Mouse (Mus musculus) MEL (cell line): ENCODE data around the gene Asb7. TPM values are rescaled to one million over a fixed set of nuclear protein-coding genes. Genes with fewer than 3 reads are reported as not detected.

Source experiments
- DNase-seq: peaks from one replicate; pipeline ENCODE4 v3.0.0; 2011; ENCODE audit warnings: low read depth, low spot score
- H3K27ac ChIP-seq: 2 replicates; pipeline ENCODE4 v1.5.1; 2012; ENCODE audit warnings: low read depth, mild to moderate bottlenecking, control low read depth, low read length, moderate library complexity; ENCODE audit not compliant: control insufficient read depth
- H3K27me3 ChIP-seq, 2 experiments: fragments of 150-350 bp in 1 of 2; sonication (generic) in 1 of 2; 2 replicates each; pipeline ENCODE4 v1.6.1; 2012; ENCODE audit warnings: low read length in 2 of 2, mild to moderate bottlenecking in 2 of 2, improper control_type of control experiment in 1 of 2, moderate library complexity in 1 of 2; ENCODE audit not compliant: insufficient read depth in 2 of 2, control insufficient read depth in 1 of 2
- H3K36me3 ChIP-seq, 2 experiments: 2 replicates each; pipeline ENCODE4 v1.6.1; 2012 to 2014; ENCODE audit warnings: low read length in 2 of 2, improper control_type of control experiment in 1 of 2, inconsistent platforms in 1 of 2, mild to moderate bottlenecking in 1 of 2; ENCODE audit not compliant: insufficient read depth in 2 of 2, control insufficient read depth in 1 of 2
- H3K4me1 ChIP-seq, 2 experiments: fragments of 150-350 bp in 1 of 2; sonication (generic) in 1 of 2; 2 replicates each; pipeline ENCODE4 v1.6.1; 2012; ENCODE audit warnings: low read length in 2 of 2, improper control_type of control experiment in 1 of 2, mild to moderate bottlenecking in 1 of 2; ENCODE audit not compliant: insufficient read depth in 2 of 2, control insufficient read depth in 1 of 2
- H3K4me3 ChIP-seq, 2 experiments: fragments of 150-350 bp in 1 of 2; sonication (generic) in 1 of 2; 2 replicates each; pipeline ENCODE4 v1.5.1; 2012; ENCODE audit warnings: low read depth in 2 of 2, low read length in 2 of 2, mild to moderate bottlenecking in 2 of 2, moderate library complexity in 2 of 2, control low read depth in 1 of 2, improper control_type of control experiment in 1 of 2; ENCODE audit not compliant: control insufficient read depth in 1 of 2, insufficient read depth in 1 of 2
- H3K79me2 ChIP-seq: 2 replicates; pipeline ENCODE4 v1.6.1; 2012; ENCODE audit warnings: mild to moderate bottlenecking, low read length, moderate library complexity; ENCODE audit not compliant: control insufficient read depth, poor library complexity, insufficient read depth
- H3K9ac ChIP-seq: 2 replicates; pipeline ENCODE4 v1.6.1; 2012; ENCODE audit warnings: low read depth, mild to moderate bottlenecking, control low read depth, low read length, moderate library complexity; ENCODE audit not compliant: control insufficient read depth, poor library complexity, severe bottlenecking
- H3K9me3 ChIP-seq: fragments of 150-350 bp; sonication (generic); replicated peaks from 2 replicates; pipeline ENCODE4 v1.6.1; 2012; ENCODE audit warnings: mild to moderate bottlenecking, low read length, improper control_type of control experiment, moderate library complexity; ENCODE audit not compliant: insufficient read depth
- BHLHE40 ChIP-seq: IDR thresholded peaks from 2 replicates; pipeline ENCODE4 v1.6.1; 2012; ENCODE audit warnings: low read depth, mild to moderate bottlenecking, inconsistent platforms, low read length, improper control_type of control experiment, borderline replicate concordance
- CHD2 ChIP-seq: IDR thresholded peaks from 2 replicates; pipeline ENCODE4 v1.6.1; 2011; ENCODE audit warnings: low read length, improper control_type of control experiment
- CTCF ChIP-seq, 3 experiments: IDR thresholded peaks in 2 of 3; conservative IDR thresholded peaks in 1 of 3; 2 replicates each; pipeline ENCODE4 v1.5.1; 2011 to 2012; ENCODE audit warnings: low read length in 3 of 3, low read depth in 2 of 3, mild to moderate bottlenecking in 2 of 3, improper control_type of control experiment in 1 of 3, inconsistent platforms in 1 of 3, mixed read lengths in 1 of 3, moderate library complexity in 1 of 3; ENCODE audit not compliant: control insufficient read depth in 1 of 3, insufficient read depth in 1 of 3, poor library complexity in 1 of 3, severe bottlenecking in 1 of 3
- ELF1 ChIP-seq: IDR thresholded peaks from 2 replicates; pipeline ENCODE4 v1.6.1; 2014; ENCODE audit warnings: low read depth, mild to moderate bottlenecking, inconsistent platforms, low read length, improper control_type of control experiment, moderate library complexity
- GABPA ChIP-seq: IDR thresholded peaks from 2 replicates; pipeline ENCODE4 v1.6.1; 2012; ENCODE audit warnings: low read depth, mild to moderate bottlenecking, inconsistent platforms, low read length, improper control_type of control experiment, moderate library complexity
- JUND ChIP-seq: IDR thresholded peaks from 2 replicates; pipeline ENCODE4 v1.6.1; 2011; ENCODE audit warnings: low read depth, mild to moderate bottlenecking, improper control_type of control experiment, low read length
- MAFK ChIP-seq: IDR thresholded peaks from 2 replicates; pipeline ENCODE4 v1.6.1; 2011; ENCODE audit warnings: low read depth, mild to moderate bottlenecking, low read length, improper control_type of control experiment, borderline replicate concordance
- MAX ChIP-seq: IDR thresholded peaks from 2 replicates; pipeline ENCODE4 v1.6.1; 2011; ENCODE audit warnings: low read length, improper control_type of control experiment
- MAZ ChIP-seq: IDR thresholded peaks from 2 replicates; pipeline ENCODE4 v1.6.1; 2012; ENCODE audit warnings: low read depth, mild to moderate bottlenecking, inconsistent platforms, low read length, improper control_type of control experiment
- MXI1 ChIP-seq: IDR thresholded peaks from 2 replicates; pipeline ENCODE4 v1.6.1; 2011; ENCODE audit warnings: mild to moderate bottlenecking, low read depth, low read length, improper control_type of control experiment
- MYB ChIP-seq: IDR thresholded peaks from 2 replicates; pipeline ENCODE4 v1.6.1; 2011; ENCODE audit warnings: mild to moderate bottlenecking, low read depth, low read length, improper control_type of control experiment
- NRF1 ChIP-seq: IDR thresholded peaks from 2 replicates; pipeline ENCODE4 v1.6.1; 2014; ENCODE audit warnings: low read depth, mild to moderate bottlenecking, inconsistent platforms, low read length, improper control_type of control experiment, moderate library complexity; ENCODE audit not compliant: poor library complexity, insufficient read depth, severe bottlenecking
- RAD21 ChIP-seq: IDR thresholded peaks from 2 replicates; pipeline ENCODE4 v1.6.1; 2011; ENCODE audit warnings: mild to moderate bottlenecking, low read depth, low read length, improper control_type of control experiment
- RCOR1 ChIP-seq: IDR thresholded peaks from 2 replicates; pipeline ENCODE4 v1.6.1; 2012; ENCODE audit warnings: low read depth, mild to moderate bottlenecking, inconsistent platforms, low read length, improper control_type of control experiment
- SMC3 ChIP-seq: IDR thresholded peaks from 2 replicates; pipeline ENCODE4 v1.6.1; 2011; ENCODE audit warnings: low read depth, low read length, improper control_type of control experiment
- TAL1 ChIP-seq: IDR thresholded peaks from 2 replicates; pipeline ENCODE4 v1.6.1; 2012; ENCODE audit warnings: mild to moderate bottlenecking, inconsistent platforms, low read length, moderate library complexity, mixed read lengths
- TBP ChIP-seq: IDR thresholded peaks from 2 replicates; pipeline ENCODE4 v1.8.0; 2011; ENCODE audit warnings: low read depth, low read length, improper control_type of control experiment
- ZC3H11A ChIP-seq: IDR thresholded peaks from 2 replicates; pipeline ENCODE4 v1.6.1; 2012; ENCODE audit warnings: low read depth, mild to moderate bottlenecking, inconsistent platforms, low read length, improper control_type of control experiment
- polyA plus RNA-seq, 2 experiments: library from polyadenylated mRNA; stranded (reverse) in 1 of 2; unstranded in 1 of 2; fragments of >175 nt in 1 of 2; fragments of >200 nt in 1 of 2; gene quantifications; 2 replicates each; pipeline versions ENCODE4 v1.2.1 to v1.2.4; 2012; ENCODE audit warnings: low replicate concordance in 2 of 2, low read depth in 1 of 2; ENCODE audit not compliant: insufficient read length in 2 of 2, insufficient read depth in 1 of 2, missing spikeins in 1 of 2
- total RNA-seq: library from RNA; depleted of rRNA; stranded (reverse); fragments of 300-350 nt; gene quantifications from 2 replicates; pipeline ENCODE4 v1.2.3, GENCODE M21; 2012

Asb7 gene
- total and polyA plus RNA-seq, 3 experiments, result 7.1 to 12.5 TPM; not detected in 1

GRCm38 (mm10) chr7:66724514-66724913, 35.1 kb upstream of the Asb7 start:
- DNase-seq, result no peak
- H3K79me2 ChIP-seq, result no peaks in the 10 kb centered on the region
- TF ChIP-seq MYB (no peak), JUND (no peak), SMC3 (no peak), ZC3H11A (no peak), BHLHE40 (no peak)
- TF ChIP-seq, all 39 proteins: peak for 0
- Histone ChIP-seq H3K9me3 (no peaks in the 10 kb centered on the region), H3K4me1 (peaks cover 0 to 2% of the 10 kb centered on the region in 2 experiments; a peak in 1 of 4 replicates), H3K9ac (no peak overlapping the region), H3K36me3 (peaks cover 0 to 4% of the 10 kb centered on the region in 2 experiments; a peak in 2 of 4 replicates), H3K27ac (no peak overlapping the region), H3K27me3 (no peaks in the 10 kb centered on the region), H3K4me3 (no peak overlapping the region)

GRCm38 (mm10) chr7:66711166-66711565, 21.8 kb upstream of the Asb7 start:
- no peaks in the 10 kb centered on the region for H3K27me3 ChIP-seq
- TF ChIP-seq SMC3 (peak; percentile 32; the same call in 1 of the 2 replicates), MAFK (no peak), NRF1 (no peak), RAD21 (peak; percentile 17), CTCF (IDR thresholded peaks at IDR 0.05 in 2 of 3, conservative IDR thresholded peaks at IDR 0.05 in 1 of 3; ENCODE audit: control insufficient read depth in 1 of 3, insufficient read depth in 1 of 3, low read depth in 2 of 3, low read length in 3 of 3, poor library complexity in 1 of 3, severe bottlenecking in 1 of 3) (peak in 1 of 3 experiments; percentile 25; a peak in 1 of 6 replicates)
- no peak for DNase-seq
- no peaks in the 10 kb centered on the region for H3K9me3 ChIP-seq
- no peaks in the 10 kb centered on the region for H3K79me2 ChIP-seq
- H3K4me1 ChIP-seq, result no peaks in the 10 kb centered on the region
- no peaks in the 10 kb centered on the region for H3K36me3 ChIP-seq
- no peak overlapping the region for H3K4me3 ChIP-seq
- H3K9ac ChIP-seq, result no peak overlapping the region
- no peak overlapping the region for H3K27ac ChIP-seq

GRCm38 (mm10) chr7:66704631-66705030, 15.2 kb upstream of the Asb7 start:
- no peak for TF ChIP-seq MAFK
- no peak for TF ChIP-seq TBP
- TF ChIP-seq RCOR1, result no peak
- no peak for TF ChIP-seq TAL1
- no peak for TF ChIP-seq MYB
- TF ChIP-seq SMC3, result no peak
- no peak for TF ChIP-seq JUND
- no peak for TF ChIP-seq BHLHE40
- no peak for TF ChIP-seq MAZ
- no peak for TF ChIP-seq MXI1
- TF ChIP-seq CHD2, result no peak
- TF ChIP-seq GABPA, result no peak
- no peak for TF ChIP-seq ELF1
- TF ChIP-seq MAX, result no peak
- no peak for TF ChIP-seq ZC3H11A
- TF ChIP-seq, all 39 proteins: peak for 0
- Histone ChIP-seq H3K4me1 (no peaks in the 10 kb centered on the region), H3K9me3 (no peaks in the 10 kb centered on the region), H3K27ac (no peak overlapping the region), H3K9ac (no peak overlapping the region), H3K79me2 (no peaks in the 10 kb centered on the region), H3K36me3 (no peaks in the 10 kb centered on the region), H3K4me3 (no peak overlapping the region), H3K27me3 (no peaks in the 10 kb centered on the region)
- no peak for DNase-seq
